Mouse (Mus musculus) monocyte, adult 5-6 weeks (primary cell): ENCODE measurements around the gene Clcn7. TPM values are rescaled to one million over a fixed set of nuclear protein-coding genes. Genes with fewer than 3 reads are reported as not detected.

Experiments
- ATAC-seq: fragments of 153-309, 156-312 bp; replicated peaks from 2 replicates; pipeline ENCODE4 v1.8.0; 2017; ENCODE audit warnings: mild to moderate bottlenecking; ENCODE audit not compliant: low TSS enrichment, insufficient number of reproducible peaks, severe bottlenecking, poor library complexity, low FRiP score
- total RNA-seq: library from RNA; stranded (forward); fragments of 200-1000, 200-491, 200-594 nt; gene quantifications from 3 replicates; pipeline ENCODE4 v1.2.3, GENCODE M21; 2017

The Clcn7 gene
- total RNA-seq, 1 experiment from 2014 or later: 21.8 TPM

DNA sequence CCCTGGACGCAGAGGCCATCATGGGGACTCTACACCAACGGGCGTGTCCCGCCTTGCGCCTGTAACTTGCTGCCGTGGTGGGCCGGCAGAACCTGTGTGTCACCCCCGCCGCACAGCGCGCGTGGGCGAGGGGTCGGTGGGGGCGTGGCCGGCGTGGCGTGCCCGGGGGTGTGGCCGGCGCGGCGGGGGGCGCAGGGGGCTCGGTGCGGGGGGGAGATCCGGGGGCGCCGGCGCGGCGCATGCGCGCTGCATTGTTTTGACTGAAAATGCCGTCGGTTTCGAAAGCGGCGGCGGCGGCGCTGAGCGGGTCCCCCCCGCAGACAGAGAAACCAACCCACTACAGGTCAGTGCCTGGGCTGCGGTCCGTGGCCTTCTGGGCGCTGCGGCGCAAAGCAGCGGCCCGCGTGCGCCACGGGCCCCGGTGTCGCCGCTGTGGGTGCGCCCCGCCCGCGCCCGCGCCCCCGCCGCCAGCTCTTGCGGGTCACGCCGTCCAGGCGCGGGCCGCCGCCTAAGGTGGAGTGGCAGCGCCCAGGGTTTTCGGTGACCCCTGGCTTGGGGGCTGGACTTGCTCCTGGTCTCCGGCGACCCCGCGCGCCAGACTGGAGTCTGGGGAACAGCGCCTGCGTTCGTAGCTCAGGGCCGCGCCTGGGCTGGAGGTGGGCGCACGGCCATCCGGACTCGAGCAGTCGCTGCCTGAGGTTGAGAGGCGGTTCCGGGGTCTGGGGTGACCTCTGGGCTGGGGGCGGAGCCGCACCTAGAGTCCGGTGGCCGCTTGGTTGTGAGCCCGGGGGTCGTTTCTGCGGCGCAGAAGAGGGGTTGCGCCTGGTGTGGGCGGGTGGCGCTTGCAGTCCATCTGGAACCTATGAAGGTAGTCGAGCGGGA, 55.2 kb downstream of the Clcn7 start, which contains the start of gene Unkl:
TSS of gene Unkl (plus strand) at position 248 of the 882 bp plus-strand sequence.
- no peak for ATAC-seq

DNA sequence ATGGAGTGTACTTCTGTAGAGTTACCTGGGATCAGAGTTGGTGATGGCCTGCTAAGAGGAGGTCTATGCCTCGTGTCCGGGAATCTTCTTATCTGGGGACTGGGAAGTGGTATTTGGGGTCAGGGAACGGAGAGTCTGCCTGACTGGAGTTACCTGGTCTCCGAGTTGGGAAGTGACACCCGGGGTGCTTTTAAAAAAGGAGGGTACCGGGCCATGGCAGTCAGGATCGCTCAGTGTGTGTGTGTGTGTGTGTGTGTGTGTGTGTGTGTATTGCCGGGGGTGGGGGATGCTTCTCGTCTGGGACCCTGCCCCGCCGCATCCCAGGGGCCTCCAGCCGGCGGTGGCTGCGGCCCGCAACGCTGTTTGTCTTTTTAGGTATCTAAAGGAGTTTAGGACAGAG, 55.9 kb downstream of the Clcn7 start:
- no peak for ATAC-seq

- ATAC-seq: no peak
Observed at GRCm38 (mm10) chr17:25202401-25202800, 69.2 kb downstream of the Clcn7 start.

- ATAC-seq: no peak
Observed at GRCm38 (mm10) chr17:25210006-25210405, 76.8 kb downstream of the Clcn7 start.

DNA sequence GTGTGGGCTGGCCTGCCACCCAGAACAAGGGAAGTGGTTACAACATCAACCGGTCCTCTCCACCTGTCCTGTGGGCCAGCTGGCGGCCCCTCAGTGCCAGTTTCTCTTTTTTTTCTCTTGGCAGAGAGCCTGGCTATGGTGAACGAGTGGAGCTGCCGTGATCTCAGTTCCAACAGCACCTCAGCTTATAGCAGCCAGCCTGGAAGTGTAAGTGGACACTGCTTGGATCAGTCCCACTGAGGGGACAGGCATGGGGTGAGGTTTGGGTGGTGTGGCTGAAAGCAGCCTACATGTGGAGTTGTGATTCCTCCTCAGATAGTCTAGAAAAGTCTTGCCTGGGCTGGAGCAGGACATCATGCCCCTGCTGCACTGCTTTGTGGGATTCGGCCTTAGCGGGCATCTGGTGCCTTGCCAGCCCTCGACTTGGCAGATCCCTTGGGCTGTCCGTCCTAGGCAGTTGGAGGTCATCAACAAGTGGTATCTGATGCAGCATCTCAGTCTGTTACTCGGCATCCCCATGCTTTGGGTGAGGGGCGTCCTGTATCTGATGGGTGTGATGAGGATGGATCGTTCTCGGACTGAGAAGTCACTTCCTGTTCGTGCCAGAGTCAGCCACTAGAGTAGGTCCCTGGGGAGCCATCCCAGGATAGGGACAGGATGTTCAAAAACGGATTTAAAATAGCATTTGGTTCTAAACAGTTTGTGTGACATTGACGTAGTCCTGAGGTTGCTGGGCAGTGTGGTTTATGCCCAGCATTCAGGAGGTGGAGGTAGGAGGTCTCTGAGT, 77.7 kb downstream of the Clcn7 start:
- ATAC-seq: no peak

- ATAC-seq: no peak
Observed at GRCm38 (mm10) chr17:25211705-25212104, 78.5 kb downstream of the Clcn7 start.

Other genes starting within 250 kb of the Clcn7 start
- 34.3 to 41.0 TPM (median 40.1 TPM) in 3 replicates for gene Nubp2, start 247.0 kb upstream of the Clcn7 start, total RNA-seq
- gene Spsb3, start 246.7 kb upstream of the Clcn7 start, total RNA-seq: 16.6 to 25.9 TPM (median 20.5 TPM) in 3 replicates
- 12.0 to 20.2 TPM (median 12.9 TPM) in 3 replicates for gene Eme2, start 238.3 kb upstream of the Clcn7 start, total RNA-seq
- gene Mrps34, start 238.3 kb upstream of the Clcn7 start, total RNA-seq: 13.4 to 24.4 TPM (median 19.0 TPM) in 3 replicates
- gene Nme3, start 236.9 kb upstream of the Clcn7 start, total RNA-seq: 28.0 to 48.6 TPM (median 30.1 TPM) in 3 replicates
- gene Mapk8ip3, start 196.4 kb upstream of the Clcn7 start, total RNA-seq: 46.0 to 84.3 TPM (median 50.2 TPM) in 3 replicates
- 13.4 to 14.4 TPM (median 14.2 TPM) in 3 replicates for gene Jpt2, start 172.7 kb upstream of the Clcn7 start, total RNA-seq
- 10.3 to 23.9 TPM (median 11.2 TPM) in 3 replicates for gene Cramp1l, start 117.6 kb upstream of the Clcn7 start, total RNA-seq
- 11.7 to 13.0 TPM (median 12.6 TPM) in 3 replicates for gene Ift140, start 117.3 kb upstream of the Clcn7 start, total RNA-seq
- not detected in 3 replicates for gene Tmem204, start 49.8 kb upstream of the Clcn7 start, total RNA-seq
- gene Telo2, start 17.4 kb upstream of the Clcn7 start, total RNA-seq: 13.3 to 21.2 TPM (median 17.5 TPM) in 3 replicates
- gene Ptx4, start 12.6 kb upstream of the Clcn7 start, total RNA-seq: not detected in 3 replicates
- not detected in 3 replicates for gene Ccdc154, start 29.1 kb downstream of the Clcn7 start, total RNA-seq
- gene Gm38655, start 42.1 kb downstream of the Clcn7 start, total RNA-seq: not detected in 3 replicates
- gene BC003965, start 51.2 kb downstream of the Clcn7 start, total RNA-seq: 7.0 to 11.0 TPM (median 9.3 TPM) in 3 replicates
- gene Unkl, start 55.0 kb downstream of the Clcn7 start, total RNA-seq: 14.3 to 29.9 TPM (median 22.5 TPM) in 3 replicates
- 27.2 to 58.6 TPM (median 49.2 TPM) in 3 replicates for gene Gnptg, start 106.7 kb downstream of the Clcn7 start, total RNA-seq
- gene Tsr3, start 106.8 kb downstream of the Clcn7 start, total RNA-seq: 24.6 to 33.5 TPM (median 27.9 TPM) in 3 replicates
- gene Baiap3, start 123.0 kb downstream of the Clcn7 start, total RNA-seq: 31.6 to 146 TPM (median 34.3 TPM) in 3 replicates
- gene Ube2i, start 141.2 kb downstream of the Clcn7 start, total RNA-seq: 278 to 334 TPM (median 296 TPM) in 3 replicates
- gene Prss34, start 165.0 kb downstream of the Clcn7 start, total RNA-seq: 2.8 TPM in 1 of 3 replicates, not detected in the others
- gene Prss28, start 175.3 kb downstream of the Clcn7 start, total RNA-seq: not detected in 3 replicates
- not detected in 3 replicates for gene Prss29, start 185.3 kb downstream of the Clcn7 start, total RNA-seq
- gene Tpsab1, start 212.2 kb downstream of the Clcn7 start, total RNA-seq: not detected in 3 replicates
- gene Tpsb2, start 232.9 kb downstream of the Clcn7 start, total RNA-seq: not detected in 3 replicates
- gene Tpsg1, start 235.9 kb downstream of the Clcn7 start, total RNA-seq: not detected in 3 replicates